Mouse (Mus musculus) C2C12 (cell line): ENCODE measurements around the gene Glb1.

ENCODE experiments used
- CTCF ChIP-seq: IDR thresholded peaks from one replicate; pipeline ENCODE4 v1.5.1; 2011; ENCODE audit not compliant: control insufficient read depth, insufficient read depth, insufficient read length
- MAX ChIP-seq: IDR thresholded peaks from one replicate; pipeline ENCODE4 v1.6.1; 2011; ENCODE audit warnings: mild to moderate bottlenecking, control low read depth

DNA sequence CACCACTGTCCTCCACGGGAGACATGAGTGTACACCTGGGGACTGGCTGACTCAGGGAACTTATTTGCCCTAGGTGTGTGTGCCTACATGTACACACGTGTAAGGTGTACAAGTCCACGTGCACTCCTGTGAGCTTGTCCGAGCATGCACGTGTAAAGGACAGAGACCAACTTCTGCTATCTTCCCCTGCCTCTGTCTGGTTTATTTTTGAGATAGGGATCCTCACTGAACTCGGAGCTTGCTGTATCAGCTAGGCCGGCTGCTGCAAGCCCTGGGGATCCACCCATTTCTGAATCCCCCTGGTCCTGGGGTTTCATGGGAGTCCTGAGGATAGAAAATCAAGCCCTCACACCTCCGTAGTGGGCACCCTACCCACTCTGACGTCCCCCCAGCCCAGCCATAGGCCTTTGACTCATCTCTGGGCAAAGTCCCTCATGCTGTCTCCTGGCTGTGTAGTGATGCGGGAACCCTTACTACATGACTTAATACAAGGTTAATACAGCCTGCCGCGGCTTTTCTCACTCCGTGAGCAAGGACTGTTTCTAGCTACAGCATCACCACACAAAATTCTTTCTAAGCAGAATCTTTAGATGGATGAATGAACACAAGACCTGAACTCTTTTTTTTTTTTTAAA is 48.4 kb downstream of the Glb1 start:
- TF ChIP-seq CTCF (no peak), MAX (no peak)
